Mouse (Mus musculus) embryonic fibroblast, embryonic 13.5 days (primary cell): ENCODE data around the gene Stxbp3. TPM values are rescaled to one million over a fixed set of nuclear protein-coding genes. Genes with fewer than 3 reads are reported as not detected.

ENCODE experiments used
- H3K27ac ChIP-seq: 2 replicates; pipeline ENCODE4 v1.5.1; 2012; ENCODE audit warnings: low read length, control low read depth, inconsistent platforms; ENCODE audit not compliant: insufficient read depth
- H3K4me1 ChIP-seq: 2 replicates; pipeline ENCODE4 v1.6.1; 2011; ENCODE audit warnings: low read length; ENCODE audit not compliant: control insufficient read depth, insufficient read depth
- H3K4me3 ChIP-seq: 2 replicates; pipeline ENCODE4 v1.5.1; 2011; ENCODE audit warnings: mild to moderate bottlenecking, control low read depth, low read length; ENCODE audit not compliant: insufficient read depth
- CTCF ChIP-seq: IDR thresholded peaks from 2 replicates; pipeline ENCODE4 v1.5.1; 2011; ENCODE audit warnings: mild to moderate bottlenecking, control low read depth, low read length, moderate library complexity, borderline replicate concordance; ENCODE audit not compliant: insufficient read depth
- POLR2A ChIP-seq: IDR thresholded peaks from 2 replicates; pipeline ENCODE4 v1.6.1; 2011; ENCODE audit warnings: low read depth, mild to moderate bottlenecking, control low read depth, low read length, moderate library complexity
- polyA plus RNA-seq: library from polyadenylated mRNA; stranded (reverse); fragments of >200 nt; gene quantifications from 2 replicates; pipeline ENCODE4 v1.2.4, GENCODE M21; 2011; ENCODE audit warnings: low read depth; ENCODE audit not compliant: missing spikeins, insufficient read length

Stxbp3 gene
- polyA plus RNA-seq, 1 experiment, result 53.9 TPM

GRCm38 (mm10) chr3:108756131-108756530 lies 84.2 kb downstream of the Stxbp3 start:
- Histone ChIP-seq H3K4me3 (no peak overlapping the region), H3K4me1 (peaks cover 8% of the 10 kb centered on the region; the same call in 1 of the 2 replicates), H3K27ac (no peak overlapping the region)
- TF ChIP-seq POLR2A (no peak), CTCF (no peak)

GRCm38 (mm10) chr3:108755542-108755941 lies 84.8 kb downstream of the Stxbp3 start:
- Histone ChIP-seq H3K4me3 (no peak overlapping the region), H3K27ac (no peak overlapping the region), H3K4me1 (peaks cover 8% of the 10 kb centered on the region; the same call in 1 of the 2 replicates)
- TF ChIP-seq POLR2A (no peak), CTCF (no peak)

- Histone ChIP-seq H3K27ac (no peak overlapping the region), H3K4me3 (no peak overlapping the region), H3K4me1 (0 out of 2 replicates have a peak, but pooled peaks cover 3% of the 10 kb centered on the region)
- TF ChIP-seq CTCF (no peak), POLR2A (no peak)
These were observed 85.8 kb downstream of the Stxbp3 start for GRCm38 (mm10) chr3:108754541-108754940.

- Histone ChIP-seq H3K4me3 (no peak overlapping the region), H3K4me1 (no peaks in the 10 kb centered on the region), H3K27ac (no peak overlapping the region)
- no peak for TF ChIP-seq POLR2A
- no peak for TF ChIP-seq CTCF
These were observed 88.6 kb downstream of the Stxbp3 start for GRCm38 (mm10) chr3:108751691-108752090.

GRCm38 (mm10) chr3:108751061-108751460 lies 89.3 kb downstream of the Stxbp3 start:
- no peaks in the 10 kb centered on the region for H3K4me1 ChIP-seq
- H3K27ac ChIP-seq, result no peak overlapping the region
- H3K4me3 ChIP-seq, result no peak overlapping the region
- no peak for TF ChIP-seq POLR2A
- TF ChIP-seq CTCF, result no peak

GRCm38 (mm10) chr3:108744060-108744459 lies 96.3 kb downstream of the Stxbp3 start:
- H3K27ac ChIP-seq, result no peak overlapping the region
- no peaks in the 10 kb centered on the region for H3K4me1 ChIP-seq
- no peak overlapping the region for H3K4me3 ChIP-seq
- TF ChIP-seq CTCF (no peak), POLR2A (no peak)

Other genes with a start within 250 kb of the Stxbp3 start
- gene Wdr47, start 249.2 kb downstream of the Stxbp3 start, polyA plus RNA-seq, result 17.9 and 18.2 TPM in 2 replicates
- gene Clcc1, start 186.6 kb downstream of the Stxbp3 start, polyA plus RNA-seq, result 32.7 and 37.9 TPM in 2 replicates
- 26.8 and 56.0 TPM in 2 replicates for gene Gpsm2, start 118.2 kb downstream of the Stxbp3 start, polyA plus RNA-seq
- gene Aknad1, start 100.9 kb downstream of the Stxbp3 start, polyA plus RNA-seq, result 0.18 and 0.79 TPM in 2 replicates
- gene Fndc7, start 49.5 kb upstream of the Stxbp3 start, polyA plus RNA-seq, result not detected in 2 replicates
- 84.1 and 103 TPM in 2 replicates for gene Prpf38b, start 71.2 kb upstream of the Stxbp3 start, polyA plus RNA-seq
- not detected in 2 replicates for gene Henmt1, start 99.3 kb upstream of the Stxbp3 start, polyA plus RNA-seq
- not detected in 2 replicates for gene Gm9857, start 99.9 kb upstream of the Stxbp3 start, polyA plus RNA-seq
- gene Fam102b, start 187.1 kb upstream of the Stxbp3 start, polyA plus RNA-seq, result 25.3 and 27.8 TPM in 2 replicates
- not detected in 2 replicates for gene Slc25a54, start 239.9 kb upstream of the Stxbp3 start, polyA plus RNA-seq